Mouse (Mus musculus) MEL (cell line): ENCODE data around the gene Zfp648.

Experiments used
- CHD2 ChIP-seq: IDR thresholded peaks from 2 replicates; pipeline ENCODE4 v1.6.1; 2011; ENCODE audit warnings: low read length, improper control_type of control experiment
- CTCF ChIP-seq, 3 experiments: IDR thresholded peaks in 2 of 3; conservative IDR thresholded peaks in 1 of 3; 2 replicates each; pipeline ENCODE4 v1.5.1; 2011 to 2012; ENCODE audit warnings: low read length in 3 of 3, low read depth in 2 of 3, mild to moderate bottlenecking in 2 of 3, improper control_type of control experiment in 1 of 3, inconsistent platforms in 1 of 3, mixed read lengths in 1 of 3, moderate library complexity in 1 of 3; ENCODE audit not compliant: control insufficient read depth in 1 of 3, insufficient read depth in 1 of 3, poor library complexity in 1 of 3, severe bottlenecking in 1 of 3
- ELF1 ChIP-seq: IDR thresholded peaks from 2 replicates; pipeline ENCODE4 v1.6.1; 2014; ENCODE audit warnings: low read depth, mild to moderate bottlenecking, inconsistent platforms, low read length, improper control_type of control experiment, moderate library complexity
- ETS1 ChIP-seq: IDR thresholded peaks from 2 replicates; pipeline ENCODE4 v1.6.1; 2012; ENCODE audit warnings: low read depth, mild to moderate bottlenecking, inconsistent platforms, low read length, improper control_type of control experiment, moderate library complexity
- HCFC1 ChIP-seq: IDR thresholded peaks from 2 replicates; pipeline ENCODE4 v1.6.1; 2012; ENCODE audit warnings: low read depth, mild to moderate bottlenecking, inconsistent platforms, low read length, improper control_type of control experiment, moderate library complexity
- JUND ChIP-seq: IDR thresholded peaks from 2 replicates; pipeline ENCODE4 v1.6.1; 2011; ENCODE audit warnings: low read depth, mild to moderate bottlenecking, improper control_type of control experiment, low read length
- KAT2A ChIP-seq: conservative IDR thresholded peaks from 2 replicates; pipeline ENCODE4 v1.6.1; 2012; ENCODE audit warnings: low read depth, low read length, improper control_type of control experiment, inconsistent platforms
- NRF1 ChIP-seq: IDR thresholded peaks from 2 replicates; pipeline ENCODE4 v1.6.1; 2014; ENCODE audit warnings: low read depth, mild to moderate bottlenecking, inconsistent platforms, low read length, improper control_type of control experiment, moderate library complexity; ENCODE audit not compliant: poor library complexity, insufficient read depth, severe bottlenecking
- POLR2A ChIP-seq, 2 experiments: IDR thresholded peaks; 2 replicates each; pipeline ENCODE4 v1.6.1; 2011 to 2012; ENCODE audit warnings: low read length in 2 of 2, mild to moderate bottlenecking in 2 of 2, control low read depth in 1 of 2, improper control_type of control experiment in 1 of 2, low read depth in 1 of 2, moderate library complexity in 1 of 2; ENCODE audit not compliant: control insufficient read depth in 1 of 2, insufficient read depth in 1 of 2, poor library complexity in 1 of 2
- POLR2AphosphoS2 ChIP-seq: IDR thresholded peaks from 2 replicates; pipeline ENCODE4 v1.6.1; 2011; ENCODE audit warnings: low read length, improper control_type of control experiment
- SMC3 ChIP-seq: IDR thresholded peaks from 2 replicates; pipeline ENCODE4 v1.6.1; 2011; ENCODE audit warnings: low read depth, low read length, improper control_type of control experiment
- TCF12 ChIP-seq: IDR thresholded peaks from 2 replicates; pipeline ENCODE4 v1.6.1; 2014; ENCODE audit warnings: low read depth, mild to moderate bottlenecking, inconsistent platforms, low read length, improper control_type of control experiment, moderate library complexity
- ZNF384 ChIP-seq: IDR thresholded peaks from 2 replicates; pipeline ENCODE4 v1.6.1; 2012; ENCODE audit warnings: low read depth, mild to moderate bottlenecking, inconsistent platforms, low read length, improper control_type of control experiment

DNA sequence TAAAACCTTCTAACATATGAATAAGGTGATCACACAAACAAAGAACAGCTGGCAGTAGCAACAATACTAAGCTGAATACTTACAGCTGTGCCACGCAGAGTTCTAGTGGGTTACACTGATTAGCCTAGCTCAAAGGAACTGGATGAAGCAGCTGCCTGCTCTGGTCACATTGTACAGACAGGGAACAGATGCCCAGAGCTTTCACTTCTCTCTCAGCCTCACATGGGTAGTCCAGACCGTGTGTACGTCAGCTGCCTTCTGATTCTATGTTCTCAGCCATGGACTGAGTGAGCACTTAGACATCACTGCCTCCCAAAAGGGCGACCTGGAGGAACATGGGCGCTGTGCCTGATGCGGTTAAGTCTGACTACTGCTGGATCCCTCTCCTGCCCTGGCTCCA lies 25.7 kb upstream of the Zfp648 start:
- TF ChIP-seq CTCF (IDR thresholded peaks at IDR 0.05 in 2 of 3, conservative IDR thresholded peaks at IDR 0.05 in 1 of 3; ENCODE audit: control insufficient read depth in 1 of 3, insufficient read depth in 1 of 3, low read depth in 2 of 3, low read length in 3 of 3, poor library complexity in 1 of 3, severe bottlenecking in 1 of 3) = no peak
- TF ChIP-seq POLR2A (IDR thresholded peaks at IDR 0.05; ENCODE audit: control insufficient read depth in 1 of 2, insufficient read depth in 1 of 2, low read depth in 1 of 2, low read length in 2 of 2, poor library complexity in 1 of 2) = no peak
- no peak for TF ChIP-seq ETS1
- TF ChIP-seq KAT2A = no peak
- no peak for TF ChIP-seq ELF1
- no peak for TF ChIP-seq JUND
- no peak for TF ChIP-seq ZNF384
- TF ChIP-seq HCFC1 = no peak
- no peak for TF ChIP-seq SMC3
- no peak for TF ChIP-seq TCF12
- TF ChIP-seq POLR2AphosphoS2 = no peak
- TF ChIP-seq CHD2 = no peak
- TF ChIP-seq NRF1 = no peak
